Mouse (Mus musculus) heart, embryonic 15.5 days (tissue): ENCODE measurements at regions not wholly inside any gene's neighbourhood (a gene's known extent, or its start where the extent isn't known, plus 50 kb on each side); places are given as distances from the start of the nearest gene placed in this dataset.
A peak's percentile ranks its signal among the peaks of the same experiment; 100 is the strongest.

Experiments used
- ATAC-seq: fragments of 200-750 bp; cut with Nextera tagmentation; replicated peaks from 2 replicates; pipeline ENCODE4 v1.8.0; 2017; ENCODE audit warnings: low read depth, moderate TSS enrichment; ENCODE audit not compliant: insufficient number of reproducible peaks, insufficient read depth, low FRiP score
- H3K27ac ChIP-seq: fragments of 300-500 bp; sonication (generic); 2 replicates; pipeline ENCODE4 v1.5.1; 2015; ENCODE audit warnings: mild to moderate bottlenecking, inconsistent platforms
- H3K27me3 ChIP-seq: fragments of 300-500 bp; sonication (generic); 2 replicates; pipeline ENCODE4 v1.6.1; 2015; ENCODE audit warnings: inconsistent platforms
- H3K36me3 ChIP-seq: fragments of 300-500 bp; sonication (generic); 2 replicates; pipeline ENCODE4 v1.6.1; 2015; ENCODE audit warnings: mild to moderate bottlenecking, inconsistent platforms
- H3K4me1 ChIP-seq: fragments of 300-500 bp; sonication (generic); replicated peaks from 2 replicates; pipeline ENCODE4 v1.6.1; 2015; ENCODE audit warnings: inconsistent platforms
- H3K4me2 ChIP-seq: fragments of 300-500 bp; sonication (generic); 2 replicates; pipeline ENCODE4 v1.6.1; 2015; ENCODE audit warnings: inconsistent platforms, mild to moderate bottlenecking, moderate library complexity
- H3K4me3 ChIP-seq: fragments of 300-500 bp; sonication (generic); 2 replicates; pipeline ENCODE4 v1.5.1; 2015; ENCODE audit warnings: mild to moderate bottlenecking, inconsistent platforms
- H3K9ac ChIP-seq: fragments of 300-500 bp; sonication (generic); 2 replicates; pipeline ENCODE4 v1.6.1; 2015; ENCODE audit warnings: mild to moderate bottlenecking, inconsistent platforms
- H3K9me3 ChIP-seq: fragments of 300-500 bp; sonication (generic); replicated peaks from 2 replicates; pipeline ENCODE4 v1.6.1; 2016; ENCODE audit warnings: inconsistent platforms
- WGBS: fragments of 180-500 bp; shearing (Covaris S2); methylation state at CpG from one replicate; pipeline ENCODE4 v1.1.7; 2015; ENCODE audit warnings: mixed read lengths; 5-methylcytosine and 5-hydroxymethylcytosine counted together

DNA sequence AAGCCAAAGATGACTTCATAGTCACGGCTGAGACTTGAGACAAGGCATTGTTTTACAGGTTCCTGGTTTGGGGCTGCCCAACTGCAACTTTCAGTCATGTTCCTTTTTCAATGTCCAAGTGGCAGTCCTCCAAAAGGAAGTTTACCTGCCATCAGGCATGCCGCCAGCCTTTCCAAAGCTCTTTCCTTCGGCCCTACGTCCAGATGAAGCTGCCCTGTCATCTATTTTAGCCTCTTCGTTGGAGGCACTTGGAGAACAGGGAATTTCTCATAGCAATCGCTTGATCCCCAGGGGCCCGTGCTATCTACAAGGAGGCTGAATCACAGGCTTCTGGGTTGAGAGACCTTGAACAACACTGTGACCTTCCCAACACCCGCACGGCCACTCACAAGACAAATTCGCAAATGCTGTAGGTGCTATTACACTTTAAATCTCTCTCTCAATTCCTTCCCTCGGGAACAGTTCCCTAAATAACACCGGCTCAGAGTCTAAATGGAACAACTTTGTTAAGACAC lies 468.4 kb downstream of the Efna5 start:
- Histone ChIP-seq H3K27ac (peak overlapping the region; percentile 11; the same call in 1 of the 2 replicates), H3K4me3 (no peak overlapping the region), H3K36me3 (no peaks in the 10 kb centered on the region), H3K9ac (no peak overlapping the region), H3K4me2 (no peak overlapping the region), H3K4me1 (peaks cover 10% of the 10 kb centered on the region), H3K9me3 (peaks cover 3% of the 10 kb centered on the region; the same call in 1 of the 2 replicates), H3K27me3 (no peaks in the 10 kb centered on the region)
- no peak for ATAC-seq
- 46% methylated on average over 12 of the region's 12 CpGs for WGBS

GRCm38 (mm10) chr17:62403739-62404138 lies 477.4 kb downstream of the Efna5 start:
- H3K4me3 ChIP-seq: no peak overlapping the region
- 70% methylated on average over 1 of the region's 1 CpGs for WGBS
- H3K27me3 ChIP-seq: no peaks in the 10 kb centered on the region
- H3K4me1 ChIP-seq: no peaks in the 10 kb centered on the region
- H3K27ac ChIP-seq: no peak overlapping the region
- H3K4me2 ChIP-seq: no peak overlapping the region
- H3K9ac ChIP-seq: no peak overlapping the region
- H3K9me3 ChIP-seq: no peaks in the 10 kb centered on the region
- H3K36me3 ChIP-seq: no peaks in the 10 kb centered on the region
- no peak for ATAC-seq

- no peak overlapping the region for H3K4me2 ChIP-seq
- no peaks in the 10 kb centered on the region for H3K27me3 ChIP-seq
- 83% methylated on average over 8 of the region's 8 CpGs for WGBS
- H3K27ac ChIP-seq: no peak overlapping the region
- no peaks in the 10 kb centered on the region for H3K9me3 ChIP-seq
- no peak for ATAC-seq
- H3K4me1 ChIP-seq: no peaks in the 10 kb centered on the region
- no peak overlapping the region for H3K4me3 ChIP-seq
- H3K9ac ChIP-seq: no peak overlapping the region
- H3K36me3 ChIP-seq: no peaks in the 10 kb centered on the region
Observed at GRCm38 (mm10) chr17:62393355-62394006, 487.6 kb downstream of the Efna5 start.

- Histone ChIP-seq H3K27ac (no peak overlapping the region), H3K27me3 (no peaks in the 10 kb centered on the region), H3K4me1 (no peaks in the 10 kb centered on the region), H3K9me3 (no peaks in the 10 kb centered on the region), H3K9ac (no peak overlapping the region), H3K4me2 (no peak overlapping the region; the same call in 1 of the 2 replicates), H3K4me3 (no peak overlapping the region), H3K36me3 (no peaks in the 10 kb centered on the region)
- no peak for ATAC-seq
- WGBS: 70% methylated on average over 16 of the region's 16 CpGs
Observed at GRCm38 (mm10) chr17:62384053-62384452, 497.1 kb downstream of the Efna5 start.

GRCm38 (mm10) chr17:62378868-62379417 lies 502.2 kb downstream of the Efna5 start:
- Histone ChIP-seq H3K36me3 (no peaks in the 10 kb centered on the region), H3K9me3 (no peaks in the 10 kb centered on the region), H3K27me3 (no peaks in the 10 kb centered on the region), H3K4me3 (no peak overlapping the region), H3K9ac (no peak overlapping the region), H3K4me2 (no peak overlapping the region), H3K4me1 (no peaks in the 10 kb centered on the region), H3K27ac (no peak overlapping the region)
- WGBS: 78% methylated on average over 8 of the region's 8 CpGs
- ATAC-seq: no peak

DNA sequence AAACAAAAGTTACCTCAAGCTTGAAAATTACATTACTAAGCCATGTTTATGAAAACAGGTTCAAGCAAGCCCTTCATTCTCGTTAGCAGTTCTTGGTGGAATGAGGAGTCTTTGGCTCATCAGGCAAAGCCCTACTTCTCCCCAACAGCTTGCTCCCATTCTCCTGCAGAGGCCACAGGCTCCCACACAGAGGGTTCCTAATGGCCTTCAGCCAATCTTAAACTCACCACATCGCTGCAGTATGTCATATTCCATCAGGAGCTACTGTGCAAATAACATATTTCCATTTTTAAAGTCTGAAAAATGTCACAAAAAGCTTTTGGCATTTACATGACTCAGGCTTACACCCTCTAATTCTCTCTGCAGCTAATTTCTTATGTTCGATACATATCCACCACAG lies 512.0 kb downstream of the Efna5 start:
- H3K36me3 ChIP-seq: no peaks in the 10 kb centered on the region
- H3K27ac ChIP-seq: no peak overlapping the region
- H3K4me1 ChIP-seq: 0 out of 2 replicates have a peak, but pooled peaks cover 8% of the 10 kb centered on the region
- no peak overlapping the region for H3K4me3 ChIP-seq
- no peak overlapping the region for H3K4me2 ChIP-seq
- H3K27me3 ChIP-seq: peaks cover 13% of the 10 kb centered on the region
- ATAC-seq: no peak
- no peak overlapping the region for H3K9ac ChIP-seq
- no peaks in the 10 kb centered on the region for H3K9me3 ChIP-seq
- WGBS: 69% methylated on average over 3 of the region's 3 CpGs

DNA sequence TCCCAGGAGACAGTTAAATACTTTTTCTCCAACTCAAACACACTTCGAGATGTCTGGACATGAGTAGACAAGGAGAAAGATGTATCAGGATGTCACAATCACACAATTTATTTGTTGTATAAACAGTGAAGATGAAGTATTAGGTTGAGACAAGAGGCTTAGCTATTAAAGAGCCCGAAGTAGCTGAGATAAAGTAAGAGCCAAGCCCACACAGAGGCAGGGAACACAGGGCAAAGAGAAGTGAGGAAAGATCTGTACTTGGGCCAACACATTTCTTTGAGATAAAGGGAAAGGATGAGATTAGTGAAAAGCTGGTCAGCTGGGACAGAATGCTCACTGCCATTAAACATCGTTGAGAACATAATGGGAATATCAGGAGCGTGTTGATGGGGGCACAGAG lies 513.2 kb downstream of the Efna5 start:
- no peak for ATAC-seq
- Histone ChIP-seq H3K9me3 (no peaks in the 10 kb centered on the region), H3K9ac (no peak overlapping the region), H3K36me3 (no peaks in the 10 kb centered on the region), H3K4me2 (no peak overlapping the region), H3K4me3 (no peak overlapping the region), H3K27me3 (peaks cover 13% of the 10 kb centered on the region), H3K27ac (no peak overlapping the region), H3K4me1 (0 out of 2 replicates have a peak, but pooled peaks cover 8% of the 10 kb centered on the region)
- 27% methylated on average over 4 of the region's 4 CpGs for WGBS

- no peak overlapping the region for H3K9ac ChIP-seq
- H3K27ac ChIP-seq: no peak overlapping the region
- no peaks in the 10 kb centered on the region for H3K4me1 ChIP-seq
- H3K4me2 ChIP-seq: no peak overlapping the region
- ATAC-seq: no peak
- no peaks in the 10 kb centered on the region for H3K9me3 ChIP-seq
- H3K4me3 ChIP-seq: no peak overlapping the region
- no peaks in the 10 kb centered on the region for H3K36me3 ChIP-seq
- H3K27me3 ChIP-seq: no peaks in the 10 kb centered on the region
Observed at GRCm38 (mm10) chr17:62358323-62358722, 522.8 kb downstream of the Efna5 start.

GRCm38 (mm10) chr17:62337890-62338557 lies 543.1 kb downstream of the Efna5 start:
- no peaks in the 10 kb centered on the region for H3K4me1 ChIP-seq
- H3K9ac ChIP-seq: no peak overlapping the region
- no peaks in the 10 kb centered on the region for H3K9me3 ChIP-seq
- no peak for ATAC-seq
- no peak overlapping the region for H3K27ac ChIP-seq
- no peaks in the 10 kb centered on the region for H3K27me3 ChIP-seq
- 51% methylated on average over 10 of the region's 10 CpGs for WGBS
- H3K4me2 ChIP-seq: no peak overlapping the region
- no peak overlapping the region for H3K4me3 ChIP-seq
- no peaks in the 10 kb centered on the region for H3K36me3 ChIP-seq

DNA sequence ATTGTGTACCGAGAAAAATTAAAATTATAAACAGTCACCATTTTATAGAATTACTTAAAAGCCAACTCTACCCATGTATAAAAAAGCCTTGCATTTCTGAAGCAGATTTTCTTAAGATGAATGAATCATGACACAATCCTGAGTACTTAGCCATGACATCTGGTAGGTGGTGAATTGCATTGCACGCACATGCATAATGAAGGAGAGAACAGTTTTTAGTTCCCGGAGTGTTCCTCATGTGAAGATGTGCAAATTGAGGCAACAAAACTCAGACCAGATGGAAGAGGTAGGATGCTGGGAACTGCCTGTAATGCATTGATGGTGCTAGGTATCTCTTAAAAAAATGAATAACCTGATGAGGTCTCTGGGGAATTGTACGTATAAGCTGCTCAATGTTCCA lies 550.9 kb downstream of the Efna5 start:
- no peak overlapping the region for H3K4me3 ChIP-seq
- no peak overlapping the region for H3K4me2 ChIP-seq
- H3K9ac ChIP-seq: no peak overlapping the region
- WGBS: 89% methylated on average over 4 of the region's 4 CpGs
- H3K9me3 ChIP-seq: no peaks in the 10 kb centered on the region
- no peaks in the 10 kb centered on the region for H3K4me1 ChIP-seq
- no peaks in the 10 kb centered on the region for H3K27me3 ChIP-seq
- no peak for ATAC-seq
- H3K36me3 ChIP-seq: no peaks in the 10 kb centered on the region
- no peak overlapping the region for H3K27ac ChIP-seq

DNA sequence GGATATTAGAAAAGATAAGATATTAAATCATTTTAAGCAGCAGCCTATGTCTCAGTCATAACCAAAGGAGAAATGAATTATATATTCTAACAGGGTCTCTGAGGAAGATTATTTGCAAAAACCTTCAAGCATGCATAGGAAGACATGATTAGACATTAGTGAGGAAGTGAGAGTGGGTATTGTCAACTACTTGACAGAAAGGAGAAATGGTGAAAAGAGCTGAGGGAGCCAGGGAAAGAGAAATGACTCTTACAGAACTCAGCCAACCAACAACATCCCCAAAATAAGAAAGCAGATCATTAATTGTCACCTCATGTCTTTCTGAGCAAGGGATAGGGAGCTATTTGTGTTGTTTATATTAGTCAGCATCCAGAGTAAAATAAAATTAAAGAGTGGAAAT lies 554.3 kb downstream of the Efna5 start:
- ATAC-seq: no peak
- no peak overlapping the region for H3K4me2 ChIP-seq
- no peaks in the 10 kb centered on the region for H3K9me3 ChIP-seq
- no peak overlapping the region for H3K4me3 ChIP-seq
- no peak overlapping the region for H3K9ac ChIP-seq
- H3K36me3 ChIP-seq: no peaks in the 10 kb centered on the region
- H3K27ac ChIP-seq: no peak overlapping the region
- H3K4me1 ChIP-seq: no peaks in the 10 kb centered on the region
- no peaks in the 10 kb centered on the region for H3K27me3 ChIP-seq

GRCm38 (mm10) chr17:62319033-62319432 lies 562.1 kb downstream of the Efna5 start:
- WGBS: 75% methylated on average over 4 of the region's 4 CpGs
- no peak overlapping the region for H3K4me2 ChIP-seq
- ATAC-seq: no peak
- no peak overlapping the region for H3K27ac ChIP-seq
- H3K27me3 ChIP-seq: no peaks in the 10 kb centered on the region
- H3K9me3 ChIP-seq: no peaks in the 10 kb centered on the region
- no peaks in the 10 kb centered on the region for H3K4me1 ChIP-seq
- no peak overlapping the region for H3K4me3 ChIP-seq
- H3K9ac ChIP-seq: no peak overlapping the region
- no peaks in the 10 kb centered on the region for H3K36me3 ChIP-seq
